Mouse (Mus musculus) layer of hippocampus, postnatal 25 days (tissue): ENCODE data around the gene Rrad. TPM values are rescaled to one million over a fixed set of nuclear protein-coding genes. Genes with fewer than 3 reads are reported as not detected.
A peak's percentile ranks its signal among the peaks of the same experiment; 100 is the strongest.

Experiments used
- DNase-seq, 2 experiments: peaks; one replicate each; pipeline ENCODE4 v3.0.0; 2022; ENCODE audit warnings: mixed read lengths in 2 of 2, low spot score in 1 of 2; ENCODE audit errors: extremely low spot score in 1 of 2
- total RNA-seq, 2 experiments: library from RNA; stranded (reverse); gene quantifications; 2 replicates each; pipeline ENCODE4 v1.2.3; 2021

Gene Rrad
- total RNA-seq, 2 experiments from 2014 or later = 1.4 to 1.5 TPM

DNA sequence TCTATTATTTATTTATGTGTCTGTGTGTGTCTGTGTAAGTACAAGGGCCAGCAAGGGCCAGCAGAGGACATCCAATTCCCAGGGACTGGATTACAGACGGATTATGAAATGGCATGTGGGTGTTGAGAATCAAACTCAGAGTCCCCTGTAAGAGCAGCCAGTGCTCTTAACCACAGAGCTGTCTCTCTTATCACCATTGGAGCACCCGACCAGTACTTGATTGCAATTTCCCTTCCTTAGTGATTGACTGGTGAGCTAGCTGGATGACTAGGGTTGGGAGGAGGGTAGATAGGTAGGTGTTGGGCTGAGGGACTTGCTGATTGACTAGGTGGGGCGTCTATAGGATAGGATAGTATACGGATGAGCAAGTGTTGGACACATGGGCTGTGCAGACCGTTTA, 10.4 kb downstream of the Rrad start:
- no peak for DNase-seq

DNA sequence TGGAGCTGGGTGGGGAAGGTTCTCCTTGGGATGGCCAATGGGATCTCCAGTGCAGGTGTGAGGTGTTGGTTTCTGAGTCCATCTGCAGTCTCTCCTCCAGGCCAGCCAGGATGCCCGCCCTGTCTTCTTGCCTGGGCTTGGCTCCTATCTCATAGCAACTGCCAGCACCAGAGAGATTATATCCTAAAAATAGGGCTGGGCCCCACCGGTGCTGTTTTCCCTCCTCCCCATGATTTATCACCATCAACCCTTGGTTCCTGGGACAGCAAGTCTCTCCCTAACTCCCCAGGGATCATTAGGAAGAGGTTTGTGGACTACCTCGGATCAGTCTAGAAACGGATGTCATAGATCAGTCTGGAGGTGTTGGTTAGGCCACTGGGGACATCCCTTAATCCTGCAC, 18.0 kb downstream of the Rrad start:
- DNase-seq = no peak

DNA sequence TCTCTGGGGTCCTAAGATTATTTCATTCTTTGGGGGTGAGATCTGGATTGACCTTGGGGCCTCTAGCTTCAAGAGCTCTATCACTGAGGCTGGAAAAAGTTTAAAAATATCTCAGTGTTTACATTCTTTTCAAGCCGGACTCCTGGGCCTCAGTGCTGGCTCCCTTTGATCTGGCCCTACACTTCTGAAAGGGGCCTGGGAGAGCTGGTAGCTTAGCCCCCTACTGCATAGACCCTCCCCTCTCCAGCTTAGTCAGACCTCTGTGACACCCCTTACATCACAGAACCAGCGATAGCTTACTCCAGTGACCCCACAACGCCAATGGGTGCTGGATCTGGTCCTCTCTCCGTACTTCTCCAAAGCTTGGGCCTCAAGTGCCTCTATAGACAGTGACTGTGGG, 19.5 kb downstream of the Rrad start:
- no peak for DNase-seq

DNA sequence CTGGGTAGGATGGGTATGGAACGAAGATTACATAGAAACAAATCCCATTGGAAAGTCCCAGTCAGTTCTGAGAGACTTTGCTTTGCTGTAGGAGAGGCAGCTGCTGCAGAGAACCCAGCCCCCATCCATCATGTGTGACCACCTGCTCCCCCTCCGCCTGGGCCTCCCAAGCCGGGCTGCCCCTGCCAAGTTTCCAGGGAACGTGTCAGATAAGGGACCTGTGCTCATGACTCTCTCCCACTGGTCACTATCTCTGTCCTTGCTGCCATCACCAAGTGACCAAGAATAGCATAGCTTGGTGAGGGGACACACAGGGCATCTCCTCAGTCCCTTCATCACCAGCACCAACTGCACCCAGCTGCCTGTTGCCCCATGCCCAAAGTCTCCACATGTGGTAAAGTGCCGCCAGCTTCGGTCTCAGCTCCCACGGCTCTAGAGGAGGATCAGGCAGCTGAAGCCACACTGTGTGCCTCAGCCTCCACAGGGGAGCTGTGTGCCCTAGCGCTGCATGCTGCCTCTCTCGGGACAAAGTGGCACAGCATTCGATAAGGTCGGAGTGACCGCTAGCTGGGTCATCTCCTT, 20.9 kb downstream of the Rrad start:
- DNase-seq = no peak

DNA sequence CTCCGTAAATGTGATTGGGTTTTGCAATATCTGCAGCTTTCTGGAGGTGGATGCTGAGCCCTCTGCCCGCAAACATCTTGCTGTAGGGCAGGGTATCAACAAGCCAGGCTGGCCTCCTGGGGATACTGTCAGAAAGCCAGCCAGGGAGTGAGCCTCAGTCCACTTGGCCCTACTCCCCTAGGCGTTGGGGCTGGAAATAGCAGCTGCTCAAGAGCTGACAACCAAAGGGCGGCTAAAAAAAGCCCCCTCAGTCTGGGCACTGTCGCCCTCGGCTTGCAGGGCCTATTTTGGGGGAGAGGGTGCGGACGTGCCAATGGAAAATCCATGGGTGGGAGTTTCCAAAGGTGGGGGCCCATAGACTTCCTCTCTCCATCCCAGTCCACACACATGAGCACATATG, 21.9 kb downstream of the Rrad start:
- no peak for DNase-seq

DNA sequence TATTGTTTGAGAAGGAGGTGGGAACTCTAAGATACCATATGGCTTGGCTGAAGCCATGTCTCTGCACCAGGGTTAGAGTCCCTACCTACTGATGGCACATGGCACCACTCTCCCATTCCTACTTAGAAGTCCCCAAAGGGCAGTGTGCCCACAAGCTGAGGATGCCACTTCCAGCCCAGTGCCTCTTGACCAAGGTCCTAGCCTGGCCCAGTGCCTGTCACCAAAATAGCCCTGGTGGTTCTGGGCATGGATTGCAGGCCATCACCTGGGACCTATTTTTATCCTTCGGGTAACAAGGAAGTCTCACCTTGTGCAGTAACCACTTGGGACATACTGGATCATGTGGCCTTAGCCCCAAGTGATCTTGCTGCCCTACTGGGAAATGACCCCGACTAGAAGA, 23.2 kb downstream of the Rrad start:
- no peak for DNase-seq

DNA sequence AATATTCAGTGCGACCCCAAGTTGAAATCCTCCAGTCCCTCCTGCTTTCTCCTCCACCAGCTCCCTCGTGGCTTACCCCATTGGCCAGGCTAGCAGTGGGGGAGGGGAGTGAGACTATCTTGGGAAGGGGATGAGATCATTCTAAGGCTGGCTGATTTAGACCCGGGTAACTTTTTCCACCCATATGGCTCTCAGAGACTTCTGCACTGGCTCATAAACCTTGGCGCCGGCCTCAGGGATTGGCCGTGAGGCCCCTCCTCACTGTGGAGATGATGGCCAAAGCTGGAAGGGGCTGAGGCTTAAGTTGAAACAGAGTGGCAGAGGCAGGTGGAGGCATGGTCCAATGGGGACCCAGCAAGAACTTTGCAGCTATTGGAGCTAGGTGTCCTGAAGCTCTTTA, 24.8 kb downstream of the Rrad start:
- DNase-seq = no peak

DNA sequence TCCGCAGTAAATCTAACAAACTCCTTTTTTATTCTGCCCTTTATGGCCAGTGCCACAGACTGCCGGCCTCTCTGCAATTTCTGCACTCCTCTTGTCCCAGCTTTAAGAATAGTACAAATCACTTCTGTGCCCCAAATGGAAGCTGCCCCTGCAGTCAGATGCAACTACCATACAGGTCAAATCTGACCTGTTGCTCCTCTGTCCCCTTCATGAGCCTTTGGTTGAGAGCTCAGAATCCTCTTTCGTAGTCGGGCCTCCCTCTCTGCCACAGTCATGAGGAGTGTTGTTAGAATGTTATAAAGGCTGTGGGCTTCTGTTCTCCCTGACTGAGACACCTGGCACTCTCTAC, 27.9 kb downstream of the Rrad start:
- no peak for DNase-seq

DNA sequence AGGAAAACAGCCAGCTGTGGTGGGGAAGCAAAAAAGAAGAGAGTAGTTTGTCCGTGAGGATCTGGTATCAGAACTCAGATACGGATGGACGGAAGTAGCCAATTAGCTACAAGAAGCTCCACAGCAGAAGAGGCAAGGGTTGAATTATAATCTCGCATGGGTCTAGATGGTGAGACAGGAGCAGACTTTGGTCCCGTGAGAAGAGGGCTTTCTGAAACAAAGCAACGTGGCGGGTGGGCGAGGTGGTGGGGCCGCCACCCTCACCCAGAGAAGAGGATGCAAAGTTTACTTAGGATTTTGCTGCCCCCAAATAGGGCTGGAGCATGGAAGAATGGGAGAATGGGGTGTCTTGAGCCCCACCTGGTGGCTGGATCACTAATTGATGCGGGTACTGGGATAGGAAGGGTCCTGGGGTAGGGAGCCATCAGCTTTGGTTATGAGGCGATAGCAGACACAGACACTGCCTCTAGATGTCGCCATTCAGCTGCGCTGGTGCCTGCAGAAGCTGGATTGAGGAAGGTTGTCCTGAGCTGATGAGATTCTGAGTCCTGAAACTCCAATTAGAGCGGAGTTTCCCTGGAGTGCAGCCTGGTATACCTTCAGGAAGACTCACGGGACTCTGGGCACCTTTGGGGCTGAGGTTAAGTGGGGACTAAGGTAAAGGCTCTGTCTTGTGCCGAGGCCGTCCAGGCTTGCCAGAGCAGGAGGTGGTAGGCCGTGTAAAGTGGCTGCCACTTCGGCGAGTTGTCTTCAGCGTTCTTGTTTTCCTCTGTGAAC, 28.5 kb downstream of the Rrad start:
- DNase-seq = peak; percentile 49 to 73

DNA sequence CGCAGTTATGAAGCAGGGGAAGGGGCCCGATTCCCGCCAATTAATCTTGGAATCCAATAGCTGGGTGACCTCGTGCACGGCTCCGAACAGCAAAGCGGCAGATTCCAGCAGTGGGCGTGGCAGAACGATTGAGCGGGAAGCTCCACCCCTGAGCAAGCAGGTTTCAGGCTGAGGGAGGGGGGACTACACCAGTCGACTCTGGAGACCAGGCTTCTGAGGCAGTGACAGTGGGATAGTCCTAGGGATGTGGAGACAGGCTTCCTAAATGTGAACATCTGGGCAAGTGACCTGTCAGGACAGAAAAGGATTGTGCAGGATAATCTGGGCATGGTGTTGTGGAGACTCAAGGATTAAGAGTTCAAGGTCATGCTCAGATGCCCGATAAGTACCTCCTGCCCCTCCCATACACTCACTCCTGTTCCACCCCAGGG, 29.2 kb downstream of the Rrad start:
- no peak for DNase-seq

DNA sequence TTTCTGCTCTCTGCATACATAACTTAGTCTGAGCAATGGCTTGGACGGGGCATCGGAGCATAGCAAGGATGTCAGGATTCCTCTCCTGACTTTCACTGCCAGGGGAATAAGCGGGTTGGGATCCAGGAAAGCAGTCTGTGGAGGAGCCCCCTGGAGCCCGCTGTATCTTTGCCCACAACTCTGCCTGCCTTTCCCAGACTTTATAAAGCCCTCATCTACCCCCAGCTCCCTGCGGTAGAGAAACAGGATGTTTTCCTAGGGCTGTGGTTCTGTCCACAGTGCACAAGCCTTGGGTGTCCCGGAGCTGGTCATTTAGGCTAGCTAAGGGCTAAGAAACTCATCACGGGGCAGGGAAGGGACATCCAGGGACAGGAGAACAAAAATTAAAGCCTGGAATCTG, 29.7 kb downstream of the Rrad start:
- no peak for DNase-seq

DNA sequence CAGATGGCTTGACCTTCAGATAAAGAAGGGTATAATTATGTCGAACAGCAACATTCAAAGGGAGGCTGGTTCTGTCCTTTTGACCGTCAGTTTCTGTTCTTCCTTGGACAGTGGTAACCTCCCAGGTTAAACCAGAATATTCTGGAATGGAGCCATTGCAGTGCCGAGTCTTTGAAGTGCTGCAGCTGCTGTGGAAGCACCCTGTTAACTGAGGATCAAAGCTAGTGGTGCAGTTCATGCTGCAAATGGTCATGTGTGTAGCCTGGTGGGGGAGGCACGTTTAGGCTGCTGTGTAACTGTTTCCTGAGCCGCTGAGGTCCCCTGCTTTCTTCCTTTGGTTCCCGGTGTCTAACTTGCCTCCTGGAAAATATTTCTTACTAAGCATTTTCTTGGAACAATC, 32.6 kb downstream of the Rrad start:
- no peak for DNase-seq

DNA sequence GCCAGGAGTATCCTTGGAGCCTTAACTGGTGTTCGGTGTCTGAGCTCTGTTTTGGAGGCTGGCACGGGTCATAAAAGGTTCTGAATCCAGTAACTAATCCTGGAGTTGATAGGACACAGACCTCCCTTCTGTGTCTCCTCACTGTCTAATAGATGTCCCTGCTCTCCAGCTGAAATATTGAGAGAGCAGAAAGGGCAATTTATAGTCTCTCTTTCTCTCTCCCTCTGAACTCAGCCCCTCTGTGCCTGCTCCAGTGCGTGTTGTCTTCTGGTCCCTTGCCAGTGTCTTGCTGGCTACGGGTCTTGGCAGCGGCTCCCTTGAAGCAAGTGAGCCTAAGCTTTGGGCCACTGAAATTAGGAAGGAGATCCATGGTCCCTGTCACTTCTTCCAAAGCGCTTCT, 33.5 kb downstream of the Rrad start:
- no peak for DNase-seq

DNA sequence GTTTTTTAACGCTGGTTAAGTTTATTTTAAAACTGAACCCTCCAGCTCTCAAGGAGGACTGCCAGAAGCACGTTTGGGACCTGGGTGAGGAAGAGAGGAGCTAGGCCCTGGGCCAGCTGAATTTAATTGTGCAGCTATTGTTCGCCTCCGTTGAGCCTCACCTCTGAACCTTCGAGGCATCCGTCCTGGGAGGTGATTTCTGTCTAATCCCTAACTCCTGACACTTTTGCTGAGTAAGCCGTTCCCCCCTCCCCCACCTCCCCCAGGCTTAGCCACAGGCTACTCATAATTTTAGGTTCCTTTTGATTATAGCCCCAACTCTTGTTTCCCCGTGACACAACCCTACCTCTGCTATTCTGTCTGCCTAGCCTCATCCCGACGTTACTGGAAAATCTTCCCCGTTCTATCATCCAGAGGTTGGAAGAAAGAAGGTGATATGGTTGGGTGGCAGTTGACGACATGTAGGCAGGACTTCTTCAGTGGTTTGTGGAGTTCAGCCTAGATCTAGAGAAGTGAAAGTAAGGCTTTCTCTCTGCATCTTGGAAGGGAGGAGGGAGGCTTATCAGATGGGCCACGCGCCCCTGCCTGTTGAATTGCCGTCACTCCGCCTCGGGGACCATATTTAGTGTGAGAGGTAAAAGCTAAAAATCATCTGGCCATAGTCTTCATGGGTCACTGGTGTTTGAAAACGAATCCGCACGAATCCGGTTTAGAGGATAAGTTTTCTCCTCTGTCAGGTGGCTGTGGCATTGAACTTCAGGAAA, 35.2 kb downstream of the Rrad start:
- no peak for DNase-seq

DNA sequence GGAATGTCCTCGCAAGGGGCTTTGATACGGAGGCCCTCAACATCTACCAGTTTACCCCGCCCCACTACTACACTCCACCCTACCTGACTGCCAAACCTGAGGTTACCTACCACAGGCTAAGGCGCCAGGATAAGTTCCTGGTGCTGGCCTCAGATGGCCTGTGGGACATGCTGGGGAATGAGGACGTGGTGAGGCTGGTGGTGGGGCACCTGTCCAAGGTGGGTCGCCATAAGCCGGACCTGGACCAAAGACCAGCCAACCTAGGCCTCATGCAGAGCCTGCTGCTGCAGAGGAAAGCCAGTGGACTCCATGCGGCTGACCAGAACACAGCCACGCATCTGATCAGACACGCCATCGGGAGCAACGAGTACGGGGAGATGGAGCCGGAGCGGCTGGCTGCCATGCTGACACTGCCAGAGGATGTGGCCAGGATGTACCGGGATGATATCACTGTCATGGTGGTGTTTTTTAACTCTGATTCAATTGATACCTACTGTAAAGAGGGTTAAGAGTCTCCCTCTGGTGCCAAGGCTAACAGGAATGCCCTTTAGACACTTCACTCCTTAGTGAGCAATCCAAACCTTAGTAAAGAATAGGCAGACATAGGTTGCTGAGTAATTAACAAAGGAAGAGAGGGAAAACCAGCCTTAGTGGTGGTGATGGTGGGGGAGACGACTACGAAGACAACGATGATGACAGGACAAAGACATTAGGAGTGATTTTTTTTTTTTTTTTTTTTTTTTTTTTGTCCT, 36.3 kb downstream of the Rrad start:
- DNase-seq = no peak

DNA sequence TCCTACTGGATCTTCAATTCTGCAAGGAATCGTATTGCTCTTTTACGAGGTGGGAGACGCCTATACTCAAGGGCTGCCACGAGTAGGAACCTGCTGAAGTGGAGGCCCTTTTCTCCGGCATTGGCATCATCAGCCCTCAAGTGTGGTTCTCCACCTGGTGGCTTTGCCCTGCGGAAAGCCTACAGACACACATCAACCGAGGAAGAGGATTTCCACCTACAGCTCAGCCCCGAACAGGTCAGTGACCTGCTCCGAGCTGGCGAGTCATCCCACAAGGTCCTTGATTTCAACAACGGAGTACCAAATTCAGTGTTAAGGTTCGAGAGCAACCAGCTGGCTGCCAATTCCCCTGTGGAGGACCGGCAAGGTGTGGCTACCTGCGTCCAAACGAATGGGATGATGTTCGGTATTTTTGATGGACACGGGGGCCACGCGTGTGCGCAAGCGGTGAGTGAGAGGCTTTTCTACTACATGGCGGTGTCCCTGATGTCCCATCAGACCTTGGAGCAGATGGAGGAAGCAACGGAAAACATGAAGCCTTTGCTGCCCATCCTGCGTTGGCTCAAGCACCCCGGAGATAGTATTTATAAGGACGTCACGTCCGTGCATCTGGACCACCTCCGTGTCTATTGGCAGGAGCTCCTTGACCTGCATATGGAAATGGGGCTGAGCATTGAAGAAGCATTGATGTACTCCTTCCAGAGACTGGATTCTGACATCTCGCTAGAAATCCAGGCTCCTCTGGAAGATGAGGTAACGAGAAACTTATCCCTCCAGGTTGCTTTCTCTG, 37.4 kb downstream of the Rrad start:
- no peak for DNase-seq

DNA sequence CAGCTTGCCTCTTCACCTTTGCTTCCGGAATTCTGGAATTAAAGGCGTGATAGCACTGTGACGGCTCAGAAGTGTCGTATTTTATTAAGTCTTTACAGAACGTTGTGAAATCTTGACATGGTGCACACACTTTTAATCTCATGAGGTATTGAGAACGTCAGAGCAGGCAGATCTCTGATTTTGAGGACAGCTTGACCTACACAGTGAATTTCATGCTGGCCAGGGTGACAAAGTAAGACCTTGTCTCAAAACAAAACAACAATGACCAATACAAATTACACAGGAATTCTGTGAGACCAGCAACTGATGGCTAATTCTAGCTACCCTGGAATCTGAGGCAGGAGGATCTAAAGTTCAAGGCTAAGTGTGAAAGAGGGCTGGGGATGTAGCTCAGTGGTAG, 38.6 kb downstream of the Rrad start:
- DNase-seq = no peak

DNA sequence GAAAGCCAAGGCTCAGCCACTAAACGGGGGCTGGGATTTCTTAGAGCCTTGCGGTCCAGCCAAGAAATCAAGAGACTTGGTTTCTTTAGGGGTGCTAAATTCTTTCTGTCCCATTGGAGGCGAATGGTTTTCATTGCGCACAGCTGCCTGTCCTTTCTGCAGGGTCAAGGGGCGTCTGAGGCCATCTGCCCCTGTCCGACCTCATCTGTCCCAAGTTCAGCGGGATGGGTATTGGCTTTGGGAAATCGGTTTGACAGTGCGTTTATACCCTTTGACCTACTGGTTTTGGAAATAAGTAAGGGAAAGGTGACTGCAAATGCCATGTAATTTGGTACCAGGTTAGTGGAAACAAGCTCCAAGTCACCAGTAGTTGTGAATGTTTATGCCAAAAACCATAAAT, 39.3 kb downstream of the Rrad start:
- DNase-seq = no peak

DNA sequence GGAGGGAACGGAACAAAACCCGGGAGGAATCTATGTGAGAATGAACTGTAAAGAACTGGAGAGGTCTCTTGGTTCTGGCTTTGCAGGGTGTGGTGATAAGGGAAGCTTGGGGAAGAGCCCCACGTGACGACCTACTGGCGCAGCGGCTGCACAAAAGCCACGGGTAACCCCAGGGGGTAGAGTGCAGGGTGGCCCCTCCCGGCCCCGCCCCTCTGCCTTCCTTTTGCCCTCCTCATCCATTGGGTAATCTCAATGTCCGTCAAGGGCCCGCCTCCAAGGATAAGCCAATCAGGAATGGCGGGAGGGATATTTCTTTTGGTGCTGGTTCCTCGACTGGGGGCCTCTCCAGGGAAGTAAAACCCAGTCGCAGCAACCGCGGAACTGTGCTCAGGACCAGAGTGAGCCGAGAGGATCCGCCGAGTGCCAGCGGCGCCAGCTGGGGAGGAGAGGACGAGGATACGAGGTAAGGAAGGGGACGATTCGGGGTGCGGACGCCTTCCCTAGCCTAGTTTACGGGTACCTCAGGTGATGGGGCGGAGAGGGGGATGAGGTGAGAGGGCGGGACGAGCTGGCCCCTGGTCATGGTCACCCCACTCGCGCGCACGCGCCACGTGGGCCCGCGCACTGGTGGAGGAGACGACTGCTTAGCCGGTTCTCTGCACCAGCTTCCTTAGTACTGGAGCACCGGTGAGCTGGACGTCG, 39.8 kb downstream of the Rrad start, which contains the start of gene Pdp2:
Gene Pdp2, plus strand, starts transcription at position 319 of the 702 bp plus-strand sequence.
- peak; percentile 83 to 89 for DNase-seq

DNA sequence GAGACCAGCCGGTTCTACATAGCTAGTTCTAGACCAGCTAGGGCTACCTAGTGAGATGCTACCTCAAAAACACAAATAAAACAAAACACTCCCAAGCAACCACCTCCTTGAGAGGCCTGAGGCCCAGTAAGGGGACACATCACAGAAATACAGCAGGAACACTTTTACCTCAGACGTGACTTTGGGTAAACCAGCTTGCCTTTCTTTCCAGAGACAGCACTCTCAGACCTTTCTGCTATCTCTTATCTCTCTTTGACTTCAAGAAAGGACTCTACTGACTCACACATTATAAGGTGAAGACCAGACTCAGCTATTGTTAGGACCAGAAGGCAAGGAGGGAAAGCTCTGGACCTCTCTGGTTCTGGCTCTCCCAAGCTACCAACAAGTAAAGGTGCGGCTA, 40.8 kb downstream of the Rrad start:
- DNase-seq = no peak
